Mouse (Mus musculus) thymus, adult 2 months (tissue): ENCODE measurements around the gene Kalrn. TPM values are rescaled to one million over a fixed set of nuclear protein-coding genes. Genes with fewer than 3 reads are reported as not detected.

ENCODE experiments used
- DNase-seq: peaks from one replicate; pipeline ENCODE4 v3.0.0; 2021
- H3K27ac ChIP-seq: fragments of 200-500 bp; 2 replicates; pipeline ENCODE4 v1.5.1; 2012; ENCODE audit warnings: low read length, control low read depth; ENCODE audit not compliant: control insufficient read depth, insufficient read depth
- H3K27me3 ChIP-seq: fragments of 200-500 bp; 2 replicates; pipeline ENCODE4 v1.6.1; 2012; ENCODE audit warnings: mild to moderate bottlenecking, low read length, moderate library complexity, mixed read lengths; ENCODE audit not compliant: control insufficient read depth, insufficient read depth
- H3K36me3 ChIP-seq: fragments of 200-500 bp; 2 replicates; pipeline ENCODE4 v1.6.1; 2012; ENCODE audit warnings: mild to moderate bottlenecking, low read length, moderate library complexity; ENCODE audit not compliant: control insufficient read depth, insufficient read depth
- H3K4me1 ChIP-seq: fragments of 200-500 bp; replicated peaks from 2 replicates; pipeline ENCODE4 v1.6.1; 2012; ENCODE audit warnings: low read length; ENCODE audit not compliant: control insufficient read depth, insufficient read depth
- H3K4me3 ChIP-seq: fragments of 200-500 bp; 2 replicates; pipeline ENCODE4 v1.5.1; 2012; ENCODE audit warnings: mild to moderate bottlenecking, low read length, control low read depth, moderate library complexity; ENCODE audit not compliant: control insufficient read depth, insufficient read depth
- CTCF ChIP-seq: fragments of 200-500 bp; IDR thresholded peaks from 2 replicates; pipeline ENCODE4 v1.5.1; 2012; ENCODE audit warnings: mild to moderate bottlenecking, control low read depth, low read length, moderate library complexity, borderline replicate concordance; ENCODE audit not compliant: control insufficient read depth, poor library complexity, insufficient read depth; ENCODE audit errors: extremely low read depth
- POLR2A ChIP-seq: fragments of 200-500 bp; IDR thresholded peaks from 2 replicates; pipeline ENCODE4 v1.6.1; 2012; ENCODE audit warnings: mild to moderate bottlenecking, low read length, control low read depth, moderate library complexity; ENCODE audit not compliant: control insufficient read depth, poor library complexity, insufficient read depth; ENCODE audit errors: extremely low read depth
- WGBS: fragments of 180-500 bp; shearing (Covaris S2); methylation state at CpG from one replicate; pipeline ENCODE4 v1.1.7; 2018; 5-methylcytosine and 5-hydroxymethylcytosine counted together
- polyA plus RNA-seq: library from polyadenylated mRNA; depleted of rRNA; stranded (reverse); fragments of >200 nt; gene quantifications from 2 replicates; pipeline ENCODE4 v1.2.3, GENCODE M21; 2012

Gene Kalrn
- polyA plus RNA-seq, 1 experiment, result 2.9 TPM

- no peak overlapping the region for H3K4me3 ChIP-seq
- DNase-seq, result no peak
Observed at GRCm38 (mm10) chr16:34389520-34390271, 183.6 kb downstream of the Kalrn start.

GRCm38 (mm10) chr16:34388871-34389270 is 184.5 kb downstream of the Kalrn start:
- H3K36me3 ChIP-seq, result no peaks in the 10 kb centered on the region
- no peaks in the 10 kb centered on the region for H3K4me1 ChIP-seq
- no peak overlapping the region for H3K4me3 ChIP-seq
- 78% methylated on average over 6 of the region's 6 CpGs for WGBS
- TF ChIP-seq POLR2A (no peak), CTCF (no peak)
- DNase-seq, result no peak
- H3K27me3 ChIP-seq, result no peaks in the 10 kb centered on the region
- no peak overlapping the region for H3K27ac ChIP-seq

More at GRCm38 (mm10) chr16:34389520-34390271, 183.6 kb downstream of the Kalrn start:
- H3K27me3 ChIP-seq, result no peaks in the 10 kb centered on the region
- WGBS, result 86% methylated on average over 5 of the region's 5 CpGs
- no peaks in the 10 kb centered on the region for H3K36me3 ChIP-seq
- H3K27ac ChIP-seq, result no peak overlapping the region
- no peaks in the 10 kb centered on the region for H3K4me1 ChIP-seq
- TF ChIP-seq POLR2A (no peak), CTCF (no peak)

GRCm38 (mm10) chr16:34385065-34385464 is 188.3 kb downstream of the Kalrn start:
- no peak overlapping the region for H3K27ac ChIP-seq
- no peaks in the 10 kb centered on the region for H3K27me3 ChIP-seq
- no peak for DNase-seq
- TF ChIP-seq POLR2A (no peak), CTCF (no peak)
- H3K4me1 ChIP-seq, result no peaks in the 10 kb centered on the region
- WGBS, result 92% methylated on average over 8 of the region's 8 CpGs
- no peaks in the 10 kb centered on the region for H3K36me3 ChIP-seq
- no peak overlapping the region for H3K4me3 ChIP-seq

- Histone ChIP-seq H3K4me1 (no peaks in the 10 kb centered on the region), H3K27me3 (no peaks in the 10 kb centered on the region), H3K36me3 (no peaks in the 10 kb centered on the region), H3K4me3 (no peak overlapping the region), H3K27ac (no peak overlapping the region)
- 96% methylated on average over 4 of the region's 4 CpGs for WGBS
- TF ChIP-seq POLR2A (no peak), CTCF (no peak)
- DNase-seq, result no peak
Observed at GRCm38 (mm10) chr16:34382992-34383391, 190.3 kb downstream of the Kalrn start.

GRCm38 (mm10) chr16:34376166-34376857 is 197.0 kb downstream of the Kalrn start:
- Histone ChIP-seq H3K4me3 (no peak overlapping the region), H3K27ac (no peak overlapping the region), H3K4me1 (no peaks in the 10 kb centered on the region), H3K27me3 (no peaks in the 10 kb centered on the region), H3K36me3 (no peaks in the 10 kb centered on the region)
- no peak for DNase-seq
- TF ChIP-seq CTCF (no peak), POLR2A (no peak)
- 85% methylated on average over 12 of the region's 12 CpGs for WGBS

DNA sequence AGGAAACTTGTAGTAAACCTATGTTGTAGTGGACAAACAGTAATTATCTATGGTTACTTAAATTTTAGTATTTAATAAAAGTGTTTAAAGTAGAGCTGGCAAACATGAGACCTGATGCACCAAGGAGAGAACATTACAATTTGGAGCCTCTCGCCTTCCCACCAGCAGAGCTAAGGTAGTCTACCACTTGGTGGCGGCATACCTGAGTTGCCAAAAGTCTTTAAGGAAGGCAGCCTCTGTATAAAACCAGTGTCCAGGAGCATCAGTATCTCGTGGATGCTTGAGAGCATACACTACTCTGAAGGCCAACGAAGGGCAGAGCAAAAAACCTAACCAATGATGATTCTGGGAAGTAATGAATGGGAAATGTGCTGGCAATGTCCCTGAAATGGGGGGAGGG is 199.8 kb downstream of the Kalrn start:
- 72% methylated on average over 4 of the region's 4 CpGs for WGBS
- no peak overlapping the region for H3K27ac ChIP-seq

More for the DNA sequence above, 199.8 kb downstream of the Kalrn start:
- no peak overlapping the region for H3K4me3 ChIP-seq
- DNase-seq, result no peak
- H3K27me3 ChIP-seq, result no peaks in the 10 kb centered on the region
- TF ChIP-seq POLR2A, result no peak
- TF ChIP-seq CTCF, result no peak
- H3K36me3 ChIP-seq, result no peaks in the 10 kb centered on the region
- H3K4me1 ChIP-seq, result no peaks in the 10 kb centered on the region
